Mouse (Mus musculus) G1E (cell line): Measurements from ENCODE around the gene Txn1.

ENCODE experiments used
- CTCF ChIP-seq: IDR thresholded peaks from 2 replicates; pipeline ENCODE4 v1.5.1; 2012; ENCODE audit warnings: low read depth, low read length, inconsistent platforms, mixed read lengths
- GATA1 ChIP-seq: IDR thresholded peaks from 2 replicates; pipeline ENCODE4 v1.6.1; 2012; ENCODE audit warnings: borderline replicate concordance, low read length, inconsistent platforms, mixed read lengths
- GATA2 ChIP-seq: IDR thresholded peaks from 2 replicates; pipeline ENCODE4 v1.6.1; 2012; ENCODE audit warnings: low read depth, low read length, inconsistent platforms, borderline replicate concordance
- TAL1 ChIP-seq: conservative IDR thresholded peaks from 2 replicates; pipeline ENCODE4 v1.6.1; 2012; ENCODE audit warnings: low read depth, low read length, inconsistent platforms, mixed read lengths

GRCm38 (mm10) chr4:57930559-57931170 is 25.5 kb downstream of the Txn1 start:
- TF ChIP-seq CTCF (no peak), GATA2 (no peak), TAL1 (no peak), GATA1 (no peak)
